Mouse (Mus musculus): ENCODE measurements at regions not wholly inside any gene's neighbourhood (a gene's known extent, or its start where the extent isn't known, plus 50 kb on each side); places are given as distances from the start of the nearest gene placed in this dataset.

DNA sequence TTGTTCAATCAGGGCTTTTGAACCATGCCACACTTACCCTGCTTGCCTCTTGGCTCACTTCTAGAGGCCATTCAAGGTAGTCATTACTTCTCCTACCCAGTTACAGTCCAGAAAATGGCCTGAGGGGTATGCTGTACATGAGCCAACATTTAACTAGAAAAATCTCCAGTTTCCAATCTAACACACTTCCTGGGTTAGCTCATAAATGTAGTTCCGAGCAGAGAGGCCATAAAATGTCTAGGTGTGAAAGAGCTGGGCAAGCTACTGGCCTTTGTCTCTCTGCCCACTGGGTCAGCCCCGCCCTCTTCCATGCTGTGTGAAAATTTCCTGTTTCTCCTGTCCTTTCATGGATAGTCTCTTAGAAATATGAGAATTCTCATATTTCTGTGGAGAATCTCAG lies 63.3 kb upstream of the Slc9a9 start:
- TF ChIP-seq CHD2 (IDR thresholded peaks at IDR 0.05; ENCODE audit: low read depth, low read length) (no peak), HCFC1 (IDR thresholded peaks at IDR 0.05; ENCODE audit: borderline replicate concordance, insufficient read depth, low read length) (no peak)

Data from ES-E14 (cell line).